Mouse (Mus musculus): ENCODE results near the gene Zfp57. TPM values are rescaled to one million over a fixed set of nuclear protein-coding genes. Genes with fewer than 3 reads are reported as not detected.
A peak's percentile ranks its signal among the peaks of the same experiment; 100 is the strongest.

The Zfp57 gene
- total RNA-seq, 2 experiments from 2014 or later, result 1.9 to 4.5 TPM

DNA sequence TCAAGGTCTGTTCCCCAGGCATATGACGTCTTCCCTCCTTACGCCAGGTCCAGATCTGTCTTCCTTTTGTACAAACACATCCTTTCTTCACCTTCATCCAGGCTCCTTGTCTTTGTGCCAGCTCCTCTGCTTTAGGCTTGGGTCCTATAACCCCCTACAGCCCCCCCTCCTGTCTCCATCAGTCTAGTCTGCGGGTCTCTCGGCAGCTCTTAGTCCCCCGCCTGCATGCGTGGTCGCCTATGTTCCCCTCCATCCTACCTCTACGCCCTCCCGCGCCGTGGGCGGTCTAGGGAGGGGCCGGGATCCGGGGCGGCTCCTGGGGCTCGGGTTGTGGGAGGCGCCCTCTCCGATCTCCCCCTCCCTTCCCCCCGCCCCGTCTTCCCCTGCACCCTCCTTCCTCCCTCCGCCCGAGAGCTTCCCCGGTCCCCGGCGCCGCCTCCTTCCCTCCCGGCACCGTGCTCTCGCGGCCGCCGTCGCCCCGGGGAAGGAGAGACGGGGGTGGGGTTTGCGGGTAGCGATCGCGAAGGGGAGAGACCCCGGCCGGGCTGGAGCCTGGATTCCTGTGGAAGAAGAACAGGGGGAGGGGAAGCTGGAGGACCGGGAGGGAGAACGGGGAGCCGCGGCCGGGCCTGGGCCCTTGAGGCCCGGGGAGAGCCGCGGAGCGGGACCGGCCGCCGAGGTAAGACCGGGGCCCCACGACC, 44.8 kb downstream of the Zfp57 start, which contains the start of gene Gabbr1:
Gene Gabbr1, plus strand, starts transcription at position 356 of the 701 bp plus-strand sequence.
- peak; percentile 73 for DNase-seq

- peak; percentile 50 for DNase-seq
Measured at GRCm38 (mm10) chr17:37046312-37047112, 45.5 kb downstream of the Zfp57 start.

GRCm38 (mm10) chr17:37047332-37047976, 46.5 kb downstream of the Zfp57 start:
- DNase-seq, result no peak

- no peak for DNase-seq
Measured at GRCm38 (mm10) chr17:37047981-37048380, 47.0 kb downstream of the Zfp57 start.

- no peak for DNase-seq
Measured at GRCm38 (mm10) chr17:37048383-37048782, 47.4 kb downstream of the Zfp57 start.

GRCm38 (mm10) chr17:37049570-37050310, 48.8 kb downstream of the Zfp57 start:
- peak; percentile 77 for DNase-seq

DNA sequence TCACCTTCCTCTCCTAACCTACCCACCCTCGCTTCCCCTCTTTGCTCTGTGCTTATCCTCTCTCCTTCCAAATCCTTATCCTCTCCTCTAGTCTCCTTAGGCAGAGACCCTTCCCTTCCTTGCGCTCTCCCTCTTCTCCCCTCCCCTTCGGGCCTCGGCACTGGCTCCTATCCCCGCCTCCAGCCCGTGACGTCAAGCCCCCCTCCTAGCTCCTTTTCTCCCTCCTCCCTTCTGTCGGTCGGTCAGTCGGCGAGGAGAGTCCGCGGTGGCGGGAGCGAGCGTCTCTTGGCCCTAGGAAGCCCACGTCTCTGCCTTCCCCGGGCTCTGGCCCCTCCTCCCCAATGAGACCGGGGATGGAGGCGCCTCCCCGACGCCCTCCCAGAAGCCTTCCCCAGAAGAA, 49.4 kb downstream of the Zfp57 start:
- DNase-seq, result peak; percentile 72

- DNase-seq, result peak; percentile 20
Measured at GRCm38 (mm10) chr17:37050876-37051275, 49.9 kb downstream of the Zfp57 start.

GRCm38 (mm10) chr17:37051745-37052144, 50.8 kb downstream of the Zfp57 start:
- no peak for DNase-seq

- no peak for DNase-seq
Measured at GRCm38 (mm10) chr17:37056957-37057356, 56.0 kb downstream of the Zfp57 start.

Other genes with a start within 250 kb of the Zfp57 start
- gene H2-M10.5, start 228.3 kb upstream of the Zfp57 start, total RNA-seq (2021), result not detected
- gene H2-M10.6, start 189.0 kb upstream of the Zfp57 start, total RNA-seq (2021), result not detected
- gene Trim26, start 164.0 kb upstream of the Zfp57 start, total RNA-seq (2021), result 10 to 100 TPM; 15.0 to 19.2 TPM
- gene Trim15, start 134.0 kb upstream of the Zfp57 start, total RNA-seq (2021), result not detected
- gene Trim10, start 131.6 kb upstream of the Zfp57 start, total RNA-seq (2021), result 1 to 10 TPM in 1 of 2 experiments, not detected in 1; 1.7 TPM
- gene Trim40, start 111.0 kb upstream of the Zfp57 start, total RNA-seq (2021), result not detected
- gene Trim31, start 103.0 kb upstream of the Zfp57 start, total RNA-seq (2021), result not detected
- gene Rnf39, start 58.2 kb upstream of the Zfp57 start, total RNA-seq (2021), result under 1 TPM in 1 of 2 experiments, not detected in 1; 0.47 TPM
- gene Ppp1r11, start 49.4 kb upstream of the Zfp57 start, total RNA-seq (2021), result 10 to 100 TPM; 62.6 to 63.5 TPM
- 10 to 100 TPM; 19.6 to 23.2 TPM for gene Znrd1, start 42.6 kb upstream of the Zfp57 start, total RNA-seq (2021)
- gene Znrd1as, start 42.6 kb upstream of the Zfp57 start, total RNA-seq (2021), result 1 to 10 TPM; 7.5 to 9.4 TPM
- not detected for gene 2410137M14Rik, start 19.9 kb upstream of the Zfp57 start, total RNA-seq (2021)
- gene H2-M5, start 11.6 kb upstream of the Zfp57 start, total RNA-seq (2021), result under 1 TPM in 1 of 2 experiments, not detected in 1; 0.18 TPM
- gene Mog, start 22.2 kb downstream of the Zfp57 start, total RNA-seq (2021), result not detected
- gene Gabbr1, start 44.8 kb downstream of the Zfp57 start, total RNA-seq (2021), result 10 to 100 TPM; 12.8 to 20.1 TPM
- not detected for gene Olfr90, start 87.3 kb downstream of the Zfp57 start, total RNA-seq (2021)
- not detected for gene Olfr91, start 97.1 kb downstream of the Zfp57 start, total RNA-seq (2021)
- not detected for gene Olfr92, start 118.9 kb downstream of the Zfp57 start, total RNA-seq (2021)
- gene Olfr93, start 160.3 kb downstream of the Zfp57 start, total RNA-seq (2021), result not detected
- gene Ubd, start 192.7 kb downstream of the Zfp57 start, total RNA-seq (2021), result not detected
- gene Olfr94, start 199.8 kb downstream of the Zfp57 start, total RNA-seq (2021), result not detected
- not detected for gene Olfr95, start 212.0 kb downstream of the Zfp57 start, total RNA-seq (2021)
- gene Olfr96, start 219.0 kb downstream of the Zfp57 start, total RNA-seq (2021), result not detected
- gene Olfr97, start 236.2 kb downstream of the Zfp57 start, total RNA-seq (2021), result not detected